Mouse (Mus musculus) intestine, postnatal 0 days (tissue): Measurements from ENCODE around the gene Cdca4. TPM values are rescaled to one million over a fixed set of nuclear protein-coding genes. Genes with fewer than 3 reads are reported as not detected.

Source experiments
- ATAC-seq: fragments of 200-750 bp; cut with Nextera tagmentation; 2 replicates; pipeline ENCODE4 v1.8.0; 2017; ENCODE audit warnings: mild to moderate bottlenecking, moderate TSS enrichment, moderate library complexity
- H3K27ac ChIP-seq: fragments of 300-500 bp; sonication (generic); 2 replicates; pipeline ENCODE4 v1.5.1; 2014; ENCODE audit warnings: mild to moderate bottlenecking, low read depth, low read length, moderate library complexity
- H3K27me3 ChIP-seq: fragments of 300-500 bp; sonication (generic); replicated peaks from 2 replicates; pipeline ENCODE4 v1.6.1; 2014; ENCODE audit warnings: low read length, mixed read lengths; ENCODE audit not compliant: control insufficient read depth, insufficient read depth
- H3K36me3 ChIP-seq: fragments of 300-500 bp; sonication (generic); 2 replicates; pipeline ENCODE4 v1.6.1; 2014; ENCODE audit warnings: mild to moderate bottlenecking, moderate library complexity; ENCODE audit not compliant: control insufficient read depth, insufficient read depth
- H3K4me1 ChIP-seq: fragments of 300-500 bp; sonication (generic); replicated peaks from 2 replicates; pipeline ENCODE4 v1.6.1; 2014; ENCODE audit warnings: antibody characterized with exemption, low read length, mixed read lengths; ENCODE audit not compliant: control insufficient read depth, insufficient read depth
- H3K4me2 ChIP-seq: fragments of 300-500 bp; sonication (generic); replicated peaks from 2 replicates; pipeline ENCODE4 v1.6.1; 2014; ENCODE audit warnings: low read depth, mild to moderate bottlenecking, moderate library complexity
- H3K4me3 ChIP-seq: fragments of 300-500 bp; sonication (generic); 2 replicates; pipeline ENCODE4 v1.5.1; 2014; ENCODE audit warnings: low read depth, low read length
- H3K9ac ChIP-seq: fragments of 300-500 bp; sonication (generic); 2 replicates; pipeline ENCODE4 v1.6.1; 2014; ENCODE audit warnings: mild to moderate bottlenecking, low read depth, low read length
- H3K9me3 ChIP-seq: fragments of 300-500 bp; sonication (generic); 2 replicates; pipeline ENCODE4 v1.6.1; 2016; ENCODE audit warnings: mixed run types; ENCODE audit not compliant: control insufficient read depth
- CTCF ChIP-seq: sonication (generic); IDR thresholded peaks from 2 replicates; pipeline ENCODE4 v1.5.1; 2016; ENCODE audit warnings: low read depth, mild to moderate bottlenecking, control low read depth, antibody characterized with exemption, moderate library complexity
- WGBS: fragments of 180-500 bp; shearing (Covaris S2); extraction: QIAGEN DNeasy Blood & Tissue Kit; methylation state at CpG from one replicate; pipeline ENCODE4 v1.1.7; 2014; 5-methylcytosine and 5-hydroxymethylcytosine counted together
- polyA plus RNA-seq: library from polyadenylated mRNA; unstranded; fragments of >200 nt; fragmentation: Nextera tagmentation; extraction: Ambion mirVana; gene quantifications from 2 replicates; pipeline ENCODE4 v1.2.1, GENCODE M21; 2015

Gene Cdca4
- polyA plus RNA-seq, 1 experiment from 2014 or later = 22.6 TPM

- no peaks in the 10 kb centered on the region for H3K9me3 ChIP-seq
- no peak for ATAC-seq
- H3K4me3 ChIP-seq = no peak overlapping the region
- H3K4me1 ChIP-seq = no peaks in the 10 kb centered on the region
- 0 out of 2 replicates have a peak, but pooled peaks cover 8% of the 10 kb centered on the region for H3K36me3 ChIP-seq
- H3K27ac ChIP-seq = no peak overlapping the region
- no peak overlapping the region for H3K4me2 ChIP-seq
- 97% methylated on average over 7 of the region's 7 CpGs for WGBS
- H3K27me3 ChIP-seq = no peaks in the 10 kb centered on the region
- no peak for TF ChIP-seq CTCF
- H3K9ac ChIP-seq = no peak overlapping the region
Measured at GRCm38 (mm10) chr12:112813370-112813769, 15.9 kb downstream of the Cdca4 start.

- H3K9me3 ChIP-seq = no peaks in the 10 kb centered on the region
- no peak overlapping the region for H3K27ac ChIP-seq
- H3K27me3 ChIP-seq = no peaks in the 10 kb centered on the region
- no peak overlapping the region for H3K4me3 ChIP-seq
- no peaks in the 10 kb centered on the region for H3K4me1 ChIP-seq
- H3K9ac ChIP-seq = no peak overlapping the region
- no peak for TF ChIP-seq CTCF
- no peak for ATAC-seq
- 0 out of 2 replicates have a peak, but pooled peaks cover 3% of the 10 kb centered on the region for H3K36me3 ChIP-seq
- no peak overlapping the region for H3K4me2 ChIP-seq
- WGBS = 58% methylated on average over 19 of the region's 19 CpGs
Measured at GRCm38 (mm10) chr12:112810092-112810885, 18.9 kb downstream of the Cdca4 start.

- peak overlapping the region; percentile 65 for H3K4me3 ChIP-seq
- H3K36me3 ChIP-seq = 0 out of 2 replicates have a peak, but pooled peaks cover 3% of the 10 kb centered on the region
- no peak overlapping the region for H3K27ac ChIP-seq
- peak overlapping the region; percentile 96 for H3K4me2 ChIP-seq
- H3K9ac ChIP-seq = peak overlapping the region; percentile 52
- no peaks in the 10 kb centered on the region for H3K9me3 ChIP-seq
- no peak for ATAC-seq
- TF ChIP-seq CTCF = no peak
- WGBS = 18% methylated on average over 8 of the region's 8 CpGs
- no peaks in the 10 kb centered on the region for H3K4me1 ChIP-seq
- H3K27me3 ChIP-seq = no peaks in the 10 kb centered on the region
Measured at GRCm38 (mm10) chr12:112809641-112810040, 19.6 kb downstream of the Cdca4 start.

GRCm38 (mm10) chr12:112808587-112809364, 20.4 kb downstream of the Cdca4 start, which contains the start of gene Clba1:
Clba1 (plus strand) TSS chr12:112808937.
- peak; percentile 75 for TF ChIP-seq CTCF
- Histone ChIP-seq H3K9me3 (no peaks in the 10 kb centered on the region), H3K9ac (peak within 1 kb of the TSS; percentile 52), H3K4me1 (no peaks in the 10 kb centered on the region), H3K4me3 (peak within 1 kb of the TSS; percentile 65), H3K27ac (no peak within 1 kb of the TSS), H3K27me3 (no peaks in the 10 kb centered on the region), H3K36me3 (0 out of 2 replicates have a peak, but pooled peaks cover 3% of the 10 kb centered on the region), H3K4me2 (peak within 1 kb of the TSS; percentile 96)
- 1% methylated on average over 62 of the region's 64 CpGs for WGBS
- ATAC-seq = peak; percentile 90

- H3K4me3 ChIP-seq = peak overlapping the region; percentile 65
- no peaks in the 10 kb centered on the region; the same call in 1 of the 2 replicates for H3K27me3 ChIP-seq
- 69% methylated on average over 5 of the region's 5 CpGs for WGBS
- H3K9ac ChIP-seq = no peak overlapping the region
- ATAC-seq = no peak
- TF ChIP-seq CTCF = no peak
- no peaks in the 10 kb centered on the region for H3K4me1 ChIP-seq
- H3K4me2 ChIP-seq = peak overlapping the region; percentile 96
- no peak overlapping the region for H3K27ac ChIP-seq
- no peaks in the 10 kb centered on the region for H3K9me3 ChIP-seq
- H3K36me3 ChIP-seq = no peaks in the 10 kb centered on the region
Measured at GRCm38 (mm10) chr12:112808212-112808586, 21.0 kb downstream of the Cdca4 start.

- Histone ChIP-seq H3K9me3 (no peaks in the 10 kb centered on the region), H3K36me3 (no peaks in the 10 kb centered on the region), H3K9ac (no peak overlapping the region), H3K4me3 (no peak overlapping the region), H3K27ac (no peak overlapping the region), H3K4me1 (no peaks in the 10 kb centered on the region), H3K4me2 (no peak overlapping the region), H3K27me3 (no peaks in the 10 kb centered on the region; the same call in 1 of the 2 replicates)
- no peak for TF ChIP-seq CTCF
- ATAC-seq = no peak
- WGBS = 84% methylated on average over 4 of the region's 4 CpGs
Measured at GRCm38 (mm10) chr12:112807796-112808195, 21.4 kb downstream of the Cdca4 start.
